Mouse (Mus musculus) layer of hippocampus, adult 9-10 months (tissue): ENCODE measurements at regions not wholly inside any gene's neighbourhood (a gene's known extent, or its start where the extent isn't known, plus 50 kb on each side); places are given as distances from the start of the nearest gene placed in this dataset.

ENCODE experiments used
- DNase-seq: peaks from one replicate; pipeline ENCODE4 v3.0.0; 2022; ENCODE audit warnings: low spot score

DNA sequence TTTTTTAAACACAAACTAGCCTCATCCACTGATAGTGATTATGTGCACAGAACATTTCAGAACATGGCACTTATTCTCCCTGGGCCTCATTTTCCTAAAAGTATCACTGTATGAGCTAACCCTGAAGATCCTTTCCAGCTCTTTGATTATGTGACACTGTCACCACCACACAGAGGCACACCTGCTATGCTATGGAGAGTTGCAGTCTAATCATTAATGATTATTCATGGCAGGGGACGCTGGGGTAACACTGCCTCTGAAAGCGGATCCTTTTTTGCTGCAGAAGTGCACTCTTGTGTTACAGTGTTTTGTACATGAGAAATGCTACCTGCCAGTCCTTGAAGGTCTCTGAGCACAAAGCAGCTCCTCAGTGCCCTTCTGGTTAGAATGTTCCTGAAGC is 615.3 kb upstream of the Fbxo33 start:
- DNase-seq, result no peak

DNA sequence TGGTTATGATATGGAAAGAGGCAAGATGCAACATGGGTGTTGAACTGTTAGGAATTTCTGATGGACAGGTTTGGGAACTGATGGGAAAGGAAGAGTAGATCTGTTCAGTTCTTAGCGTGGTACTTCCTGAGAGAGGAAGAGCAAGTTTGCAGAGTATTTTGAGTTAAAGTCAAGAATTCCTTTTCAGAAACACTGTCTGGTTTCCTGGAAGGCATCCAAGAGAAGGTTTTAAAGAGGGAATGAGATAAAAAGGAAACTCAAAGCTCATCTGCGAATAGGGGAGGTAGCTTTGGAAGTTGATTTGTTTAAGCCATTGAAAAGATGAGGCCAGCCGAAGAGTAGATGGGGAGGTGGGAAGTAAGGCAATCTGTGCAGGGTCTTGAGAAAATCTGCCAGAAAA is 603.4 kb upstream of the Fbxo33 start:
- DNase-seq, result no peak

DNA sequence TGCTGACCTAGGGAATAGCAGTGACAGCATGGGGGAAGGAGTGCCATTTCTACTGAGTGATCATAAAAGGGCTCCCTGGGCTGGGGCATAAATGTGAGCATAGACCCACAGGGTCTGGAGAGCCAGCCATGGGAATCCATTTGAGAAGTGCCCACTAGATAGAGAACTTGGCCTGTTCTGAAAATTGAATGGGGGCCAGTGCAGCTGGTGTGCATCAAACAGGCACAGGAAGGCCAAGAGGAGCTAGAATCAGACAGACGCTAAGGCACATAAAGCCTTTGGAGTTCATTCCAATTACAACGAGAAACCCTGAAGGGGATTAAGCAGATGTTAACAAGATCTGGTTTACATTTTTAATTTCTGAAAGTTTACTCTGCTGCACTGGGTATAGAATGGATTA is 602.9 kb upstream of the Fbxo33 start:
- DNase-seq, result no peak

DNA sequence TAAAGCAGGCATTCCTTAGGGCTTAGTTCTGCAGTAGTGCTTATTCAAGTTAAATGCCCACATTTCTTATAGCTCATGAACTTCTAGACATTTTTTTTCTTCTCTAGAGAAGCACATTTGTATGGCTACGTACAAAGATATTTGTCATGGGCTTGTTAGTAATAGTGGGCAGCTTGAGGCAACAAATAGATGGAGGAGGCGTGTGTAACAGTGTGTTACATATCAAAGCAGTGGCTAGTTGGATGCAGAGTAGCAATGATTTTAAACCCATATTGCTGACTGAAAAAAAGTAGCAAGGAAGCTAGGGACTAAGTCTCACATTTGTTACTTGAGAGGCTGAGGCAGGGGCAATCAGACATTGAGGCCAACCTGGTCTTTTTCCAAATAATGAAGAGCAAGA is 602.2 kb upstream of the Fbxo33 start:
- no peak for DNase-seq

DNA sequence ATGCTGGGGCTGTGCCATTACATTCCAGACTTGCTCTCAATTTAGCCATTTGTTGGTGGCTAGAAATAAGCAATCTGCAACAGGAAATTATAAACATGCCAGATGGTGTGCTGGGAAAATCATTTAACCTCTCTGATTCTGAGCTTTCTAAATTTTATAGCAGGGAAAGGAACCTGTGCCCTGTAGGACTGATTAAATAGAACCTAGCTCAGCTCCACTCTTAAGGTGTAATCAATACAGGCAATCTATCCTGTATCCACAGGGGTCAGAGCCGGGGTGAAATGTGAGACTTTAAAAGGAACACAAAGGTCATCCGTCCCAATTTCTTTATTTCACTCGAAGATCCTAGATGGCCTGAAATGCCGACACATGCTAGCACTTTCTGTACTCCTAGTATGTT is 596.4 kb upstream of the Fbxo33 start:
- no peak for DNase-seq

DNA sequence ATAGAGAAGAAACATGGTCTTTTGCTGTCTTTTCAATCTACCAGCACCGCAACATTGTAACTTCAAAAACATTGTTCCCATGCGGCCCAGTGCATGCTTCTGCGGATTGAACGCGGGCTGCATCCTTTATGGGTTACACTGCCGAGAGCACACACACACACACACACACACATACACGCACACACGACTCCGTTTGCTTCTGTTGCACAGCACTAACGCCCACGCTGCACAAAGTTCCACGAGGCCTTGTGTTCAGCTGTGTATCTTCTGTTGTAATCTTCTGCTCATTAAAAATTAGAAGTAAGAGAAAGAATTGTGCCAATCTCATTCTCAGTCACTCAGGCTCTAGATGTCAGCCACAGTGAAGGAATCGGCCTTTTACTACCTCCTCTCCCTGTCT is 594.8 kb upstream of the Fbxo33 start:
- DNase-seq, result no peak

DNA sequence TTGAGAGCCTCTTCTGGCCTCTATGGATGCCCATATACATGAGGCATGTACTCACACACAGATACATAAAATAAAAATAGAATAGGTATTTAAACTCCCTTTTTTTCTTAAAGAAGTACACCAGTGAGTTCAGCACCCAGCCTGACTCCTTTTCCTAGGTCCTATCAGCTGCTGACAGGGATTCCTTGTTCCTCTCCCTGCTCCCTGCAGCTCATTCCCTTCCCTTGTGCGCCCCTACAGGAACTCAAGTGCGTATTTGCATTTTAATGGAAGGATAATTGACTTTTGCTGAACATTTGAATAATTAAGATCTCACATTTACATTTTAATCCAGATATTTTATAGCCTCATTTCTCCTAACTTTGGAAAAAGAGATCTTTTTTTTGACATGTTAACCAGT is 589.7 kb upstream of the Fbxo33 start:
- no peak for DNase-seq

DNA sequence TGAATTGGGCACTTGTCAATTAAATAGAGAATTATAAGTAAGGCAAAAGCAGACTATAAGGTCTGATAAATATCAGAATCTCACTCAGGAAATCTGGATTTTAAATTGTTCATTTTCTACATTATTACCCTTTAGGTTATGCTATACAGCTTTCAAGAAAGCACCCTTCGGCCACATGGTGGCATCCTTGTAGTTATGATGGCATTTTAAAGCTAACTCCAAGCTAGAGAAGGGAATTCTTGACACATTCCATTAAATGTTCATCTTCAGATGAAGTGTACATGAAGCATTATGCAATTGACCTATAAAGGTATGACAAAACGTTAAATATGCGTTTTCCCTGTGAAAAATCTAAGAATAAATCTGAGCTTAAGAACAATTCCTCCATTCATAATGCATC is 578.5 kb upstream of the Fbxo33 start:
- peak; percentile 60 for DNase-seq

DNA sequence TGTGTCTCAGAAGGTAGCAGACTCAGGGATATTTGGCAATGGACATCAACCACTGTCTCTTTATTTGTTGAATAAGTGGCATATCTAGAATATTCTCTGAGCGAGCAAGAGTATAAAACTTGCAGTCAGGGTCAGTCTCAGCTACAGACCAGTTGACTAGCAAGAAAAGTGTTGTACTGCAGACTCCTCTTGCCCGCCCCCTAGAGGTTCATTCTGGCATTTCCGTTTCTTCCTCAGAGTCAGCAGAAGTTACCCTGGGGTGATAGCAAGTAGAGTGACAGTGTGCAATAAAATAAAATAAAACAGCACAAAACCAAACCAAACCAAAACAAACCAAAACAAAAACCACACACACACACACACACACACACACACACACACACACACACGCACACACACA is 571.9 kb upstream of the Fbxo33 start:
- DNase-seq, result no peak

DNA sequence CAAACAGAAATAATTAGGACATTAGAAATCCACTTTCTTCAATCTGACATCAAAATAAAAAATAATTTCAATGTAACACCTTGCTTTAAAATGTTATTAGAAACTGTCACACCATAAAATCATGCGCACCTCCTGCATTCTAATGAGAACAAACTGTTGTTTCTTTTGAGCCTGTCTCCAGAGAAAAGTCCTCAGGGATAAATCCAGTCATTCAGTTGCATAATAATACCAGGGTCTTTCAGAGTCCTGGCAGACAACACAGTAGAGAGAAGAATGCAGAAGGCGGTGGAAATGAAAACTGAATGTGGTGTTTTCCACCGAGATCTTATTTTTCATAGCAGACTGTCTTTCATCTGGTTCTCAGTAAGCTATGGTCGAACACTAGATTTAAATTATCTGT is 567.3 kb upstream of the Fbxo33 start:
- DNase-seq, result no peak

DNA sequence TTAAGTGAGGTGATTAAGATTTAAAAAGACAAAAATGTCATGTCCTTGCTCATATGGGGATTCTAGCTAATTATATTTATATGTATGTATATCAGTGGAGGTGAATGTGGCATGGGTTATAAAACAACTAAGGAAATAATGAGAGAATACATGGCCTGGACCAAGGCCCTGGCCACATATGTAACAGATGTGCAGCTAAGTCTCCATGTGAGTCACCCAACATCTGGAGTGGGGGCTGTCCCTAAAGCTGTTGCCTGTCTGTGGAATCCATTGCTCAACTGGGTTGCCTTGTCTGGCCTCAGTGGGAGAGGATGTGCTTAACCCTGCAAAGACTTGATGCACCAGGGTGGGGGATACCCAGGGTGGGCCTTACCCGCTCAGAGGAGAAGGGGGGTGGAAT is 551.5 kb upstream of the Fbxo33 start:
- DNase-seq, result no peak

DNA sequence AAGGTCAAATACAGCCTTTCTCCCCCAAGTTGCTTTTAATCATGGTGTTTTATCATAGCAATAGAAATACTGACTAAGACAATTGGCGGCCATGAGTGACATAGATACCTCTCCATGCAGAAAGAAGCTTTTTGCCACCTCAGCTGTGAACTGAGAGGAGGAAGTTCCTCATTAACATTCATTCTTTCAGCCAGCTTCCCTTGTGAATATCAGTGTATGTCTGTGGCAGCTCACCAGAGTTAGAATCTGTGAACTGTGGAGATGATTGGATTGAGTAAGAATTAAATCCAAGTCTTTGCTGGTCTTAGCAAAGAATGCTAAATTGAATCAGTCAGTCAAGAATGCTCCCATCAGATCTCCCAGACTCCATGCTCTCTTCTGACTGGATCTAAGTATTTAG is 542.7 kb upstream of the Fbxo33 start:
- no peak for DNase-seq

DNA sequence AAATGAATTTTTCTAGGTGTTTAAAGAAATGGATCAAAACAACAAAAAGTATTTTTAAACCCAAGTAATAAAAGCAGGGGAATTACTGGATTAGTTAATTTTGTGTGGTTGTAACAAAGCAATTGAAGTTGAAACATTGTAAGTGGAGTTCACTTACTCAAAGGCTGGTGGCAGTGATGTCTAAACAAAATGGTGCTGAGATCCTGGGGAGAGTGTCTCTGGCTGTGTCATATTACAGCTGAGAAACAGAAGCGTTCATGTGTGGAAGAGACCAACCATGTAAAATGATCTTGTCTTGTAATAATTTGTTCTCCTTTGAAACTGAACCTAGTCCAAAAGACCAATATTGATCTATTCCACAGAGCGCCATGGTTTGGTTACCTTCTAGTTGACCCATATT is 525.2 kb upstream of the Fbxo33 start:
- DNase-seq, result no peak

DNA sequence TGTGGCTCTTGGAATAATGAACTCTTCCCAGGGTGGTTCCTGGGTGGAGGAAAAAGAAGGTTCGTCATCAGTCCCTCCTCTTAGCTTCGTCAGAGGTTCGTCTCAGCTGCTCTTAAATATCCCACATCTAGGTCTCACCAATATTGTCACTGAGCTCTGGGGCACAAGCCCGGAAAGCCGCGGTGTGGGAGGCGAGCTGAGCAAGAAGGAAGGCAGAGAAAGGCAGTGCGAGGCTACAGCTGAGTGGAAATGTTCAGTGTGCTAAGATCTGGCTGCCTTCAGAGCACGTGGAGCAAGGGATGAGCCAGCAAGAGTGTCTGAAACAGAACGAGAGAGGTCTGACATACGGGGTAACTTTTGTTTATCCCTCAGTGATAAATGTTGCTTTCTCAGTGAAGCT is 523.7 kb upstream of the Fbxo33 start:
- no peak for DNase-seq

DNA sequence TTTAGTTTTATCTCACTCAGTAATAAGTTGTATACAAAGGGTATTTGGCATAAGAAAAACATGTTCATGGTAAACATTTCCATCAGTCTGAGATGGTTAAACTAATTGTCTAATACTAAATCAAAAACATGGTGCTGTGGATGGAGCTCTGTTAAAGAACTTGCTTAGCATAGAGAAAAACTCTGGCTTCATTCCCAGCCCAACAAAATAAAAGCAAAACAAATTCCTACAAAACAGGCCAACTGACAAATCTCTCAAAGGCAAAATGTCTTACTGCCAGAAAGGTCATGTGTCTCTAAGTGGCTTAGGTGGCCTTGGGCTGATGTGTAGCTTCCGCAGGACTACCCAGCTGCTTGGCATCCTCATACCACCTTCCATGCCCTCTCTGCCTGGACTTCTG is 505.4 kb upstream of the Fbxo33 start:
- DNase-seq, result no peak

DNA sequence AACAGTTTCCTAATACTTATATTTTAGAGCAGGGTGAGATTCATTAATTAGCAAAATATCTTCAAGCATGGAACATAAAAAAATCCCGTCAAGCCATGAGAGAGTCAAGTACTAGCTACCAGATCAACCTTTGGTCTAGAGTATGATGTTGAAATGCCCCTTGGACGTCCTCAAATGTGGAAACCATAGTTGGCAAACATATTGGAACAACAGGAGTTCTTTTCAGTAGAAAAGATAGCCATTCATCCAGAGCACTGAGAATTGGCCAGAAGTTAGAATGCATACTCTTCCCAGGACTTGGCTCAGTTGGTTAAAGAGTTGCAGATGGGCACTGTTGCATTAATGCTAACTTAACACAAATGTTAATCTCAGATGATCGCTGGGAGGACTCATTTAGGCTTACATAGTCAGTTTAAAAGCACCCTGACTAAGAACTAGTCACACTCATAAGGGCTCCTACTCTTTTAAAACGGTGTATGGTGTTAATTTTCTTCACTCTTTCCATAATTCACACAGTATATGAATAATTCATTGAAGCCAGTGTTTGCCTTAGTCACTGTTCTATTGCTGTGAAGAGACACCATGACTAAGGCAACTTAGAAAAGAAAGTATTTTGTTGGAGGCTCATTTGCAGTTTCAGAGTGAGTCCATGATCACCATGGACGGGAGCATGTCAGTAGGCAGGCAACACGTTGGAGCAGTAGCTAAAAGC is 503.1 kb upstream of the Fbxo33 start:
- no peak for DNase-seq

DNA sequence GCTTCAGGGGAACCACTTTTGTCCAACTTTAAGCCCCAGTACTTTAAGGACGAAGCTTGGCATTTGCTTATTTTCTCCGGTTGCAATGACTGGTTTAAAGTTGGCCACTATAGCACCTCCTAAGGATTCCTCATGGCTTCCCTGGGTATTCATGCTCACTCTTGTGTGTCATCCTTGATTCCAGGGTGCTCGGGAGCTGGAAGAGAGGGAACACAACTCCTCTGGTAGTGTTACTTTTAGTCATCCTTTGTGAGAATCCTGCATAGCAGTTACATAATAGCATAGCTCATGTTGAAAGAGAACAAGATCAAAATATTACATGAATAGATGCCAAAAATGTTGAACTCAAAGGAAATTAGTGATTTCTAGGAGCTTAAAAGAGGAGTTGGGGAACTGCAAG is 493.7 kb upstream of the Fbxo33 start:
- no peak for DNase-seq

DNA sequence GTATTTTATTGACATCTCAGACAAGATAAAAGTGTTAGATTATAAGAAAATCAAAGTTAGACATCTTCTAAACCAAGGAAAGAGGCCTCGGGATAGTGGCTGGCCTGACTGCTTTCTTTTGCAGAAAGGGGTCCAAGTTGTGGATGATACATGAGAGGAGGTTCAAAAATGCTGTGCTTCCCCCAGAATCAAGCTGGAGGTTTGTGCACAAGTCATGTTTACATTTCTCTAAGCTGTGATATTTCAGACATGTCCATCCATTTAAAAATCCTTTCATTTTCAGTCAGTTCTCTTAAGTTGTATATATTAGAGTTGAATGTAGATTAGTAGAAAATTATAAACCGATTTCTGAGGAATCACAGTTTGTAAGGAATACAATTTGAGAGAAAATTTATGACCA is 463.7 kb upstream of the Fbxo33 start:
- no peak for DNase-seq

DNA sequence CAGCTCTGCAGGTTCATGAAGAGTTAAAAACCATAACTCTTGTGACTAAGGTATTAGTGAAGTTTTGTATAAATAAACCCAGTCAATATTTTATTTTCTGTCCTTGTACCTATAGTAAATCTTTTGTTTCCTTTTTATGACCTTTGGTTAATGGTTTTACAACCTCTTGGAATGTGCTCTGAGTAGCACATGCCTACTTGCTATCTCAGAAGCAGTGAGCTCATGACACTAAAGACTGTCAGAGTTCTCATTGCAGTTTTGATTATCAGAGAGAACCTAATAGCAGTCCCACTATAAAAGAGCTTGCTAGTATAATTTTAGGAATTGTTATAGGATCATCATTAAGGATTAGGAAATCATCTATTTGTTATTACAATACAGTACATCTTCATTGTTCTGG is 443.6 kb upstream of the Fbxo33 start:
- DNase-seq, result no peak

DNA sequence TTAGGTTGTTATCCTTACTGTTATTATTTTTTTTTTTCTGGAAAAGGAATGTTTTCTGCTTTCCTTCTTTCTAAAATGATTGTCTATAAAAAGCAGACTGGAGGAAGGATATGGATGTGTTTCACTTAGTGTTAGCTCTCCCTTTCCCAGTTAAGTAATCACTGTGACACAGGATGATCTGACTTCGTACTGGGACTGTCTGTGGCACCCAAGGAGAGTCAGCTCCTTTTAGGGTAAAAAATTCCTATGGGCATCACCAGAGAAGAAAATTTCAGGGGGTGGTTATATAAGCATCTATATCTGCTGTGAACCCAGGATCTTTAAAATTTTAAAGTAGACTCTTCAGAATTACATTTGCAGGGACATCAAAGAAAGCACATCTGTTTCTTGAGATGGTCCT is 411.2 kb upstream of the Fbxo33 start:
- DNase-seq, result no peak

DNA sequence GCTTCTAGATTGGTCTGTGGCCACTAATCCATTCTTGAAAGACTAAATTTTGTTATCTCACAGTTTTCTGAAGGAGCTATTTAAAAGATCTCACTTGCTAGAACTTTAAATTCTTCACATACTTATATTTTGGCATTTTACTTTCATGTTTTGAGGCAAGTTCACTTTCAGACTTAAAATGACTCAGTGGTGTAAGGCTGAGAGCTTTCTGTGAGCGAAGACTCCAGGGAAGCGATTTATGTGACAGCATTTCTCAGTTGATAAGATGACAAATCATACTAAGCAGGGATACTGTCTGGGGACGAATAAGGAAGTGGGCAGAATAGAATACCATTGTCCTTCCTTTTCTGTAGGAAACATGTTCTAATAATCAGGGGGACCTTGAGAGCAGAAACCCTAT is 403.6 kb upstream of the Fbxo33 start:
- no peak for DNase-seq

DNA sequence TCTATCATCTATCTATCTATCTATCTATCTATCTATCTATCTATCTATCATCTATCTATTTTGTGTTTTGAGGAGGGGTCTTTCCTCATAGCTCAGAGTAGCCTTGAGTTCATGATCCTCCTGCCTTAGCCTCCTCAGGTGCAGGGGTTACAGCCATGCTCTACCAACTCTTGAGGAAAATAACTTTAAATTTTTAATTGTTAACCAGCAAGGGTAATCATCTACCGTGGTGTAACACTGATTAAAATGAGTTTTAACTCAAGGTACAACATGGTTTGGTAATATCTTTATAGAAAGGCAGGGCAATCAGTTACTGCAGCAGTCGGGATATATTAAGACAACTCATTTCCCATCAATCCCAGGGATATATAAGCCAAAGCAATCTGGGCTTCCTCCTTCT is 401.6 kb upstream of the Fbxo33 start:
- DNase-seq, result no peak

DNA sequence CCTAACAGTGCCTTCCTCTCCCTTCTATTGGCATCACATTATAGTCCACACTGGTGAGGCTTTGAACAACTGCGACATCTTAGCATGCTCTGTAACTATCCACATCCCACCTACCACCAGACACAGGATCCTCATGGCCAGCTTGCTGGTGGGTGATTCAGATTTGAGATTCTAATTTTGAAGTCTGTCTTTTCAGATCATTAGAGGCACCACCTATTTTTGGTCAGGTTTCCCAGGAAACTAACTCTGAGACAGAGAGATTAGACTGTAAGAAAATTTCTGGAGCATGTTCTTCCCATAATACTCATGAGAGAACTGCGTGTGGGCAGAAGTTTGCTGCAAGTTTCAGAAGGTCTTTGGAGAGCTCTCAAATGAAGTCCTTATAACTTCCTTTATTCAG is 400.8 kb upstream of the Fbxo33 start:
- DNase-seq, result peak; percentile 16

DNA sequence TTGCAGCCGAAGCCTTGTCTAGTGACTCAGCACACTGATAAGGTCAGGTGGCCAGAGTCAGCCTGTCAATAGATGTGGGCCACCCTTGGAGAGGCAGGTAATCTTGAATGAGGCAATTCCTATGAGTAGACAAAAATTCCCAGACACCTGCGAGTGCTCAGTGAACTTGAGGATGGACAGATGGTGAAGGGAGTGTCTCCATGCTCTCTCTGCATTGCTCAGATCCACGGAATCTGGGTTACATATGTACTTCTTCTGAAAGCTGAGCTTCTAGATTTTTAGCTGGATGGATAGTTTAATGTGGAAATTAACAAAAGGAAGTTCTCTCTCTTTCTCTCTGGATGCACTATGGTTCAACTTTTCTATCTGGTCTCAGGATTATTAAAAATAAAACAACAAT is 396.6 kb upstream of the Fbxo33 start:
- no peak for DNase-seq

DNA sequence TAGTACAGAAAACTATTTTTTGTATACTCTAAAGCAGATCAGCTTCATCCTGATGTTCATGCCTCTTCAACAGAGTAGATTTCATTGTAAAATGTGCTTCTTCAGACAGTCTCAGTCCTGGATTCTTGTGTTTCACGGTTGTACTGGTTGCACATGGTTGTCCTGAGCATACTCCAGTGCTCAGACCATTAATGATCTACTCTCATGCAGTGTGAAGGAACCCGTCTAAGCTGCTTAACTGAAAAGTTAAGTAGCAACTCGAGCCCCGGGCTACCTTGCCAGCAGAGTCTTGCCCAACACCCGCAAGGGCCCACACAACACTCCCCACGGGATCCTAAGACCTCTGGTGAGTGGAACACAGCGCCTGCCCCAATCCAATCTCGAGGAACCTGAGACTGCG is 380.3 kb upstream of the Fbxo33 start:
- DNase-seq, result no peak
